In the genomic region with DNA sequence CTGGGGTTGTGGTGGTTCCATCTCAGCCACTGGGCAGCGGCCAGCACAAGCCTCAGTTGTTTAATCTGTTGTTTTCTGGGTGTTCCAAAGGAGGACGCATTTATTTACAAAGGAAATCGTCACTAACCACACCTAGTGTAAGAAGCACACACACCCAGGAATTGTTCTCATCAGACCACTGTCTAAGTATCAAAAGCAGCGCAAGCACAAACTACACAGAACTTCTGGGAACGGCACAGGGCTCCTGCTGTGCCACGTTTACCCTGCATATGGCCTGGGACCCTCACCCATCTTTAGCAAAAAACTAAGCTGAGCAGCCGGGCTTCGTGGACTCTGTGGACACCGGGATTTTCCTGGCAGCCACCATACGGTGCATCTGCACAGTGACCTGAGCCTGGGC, we compare ENCODE assay signal across 9 mouse cellular contexts. TPM values are rescaled to one million over a fixed set of nuclear protein-coding genes. Genes with fewer than 3 reads are reported as not detected.
DNase-seq lines count a peak whose midpoint lies in the region; ATAC-seq and TF ChIP-seq lines count a peak whose summit lies in the region.
"Had no signal": no experiment of that assay in that cellular context is flagged by ENCODE, and none has a peak within 500 bp of the region (broad histone marks: within the 10 kb centered on the region; RNA-seq: fewer than 3 reads in every experiment).

No protein-coding gene starts in this region.

- H3K4me1 ChIP-seq in kidney, adult 2 months (ENCODE audit: control insufficient read depth, insufficient read depth, low read length) = peaks cover 33% of the 10 kb centered on the region
- peaks cover 42% of the 10 kb centered on the region for H3K4me1 ChIP-seq in E14TG2a.4 (replicated peaks; ENCODE audit: low read depth, low read length)
- peaks cover 57% of the 10 kb centered on the region for H3K4me1 ChIP-seq in embryonic facial prominence, embryonic 12.5 days
- H3K4me1 ChIP-seq in limb, embryonic 14.5 days (ENCODE audit: control insufficient read depth, insufficient read depth, low read length) = peaks cover 49% of the 10 kb centered on the region

- no peak overlapping the region for H3K4me2 ChIP-seq in embryonic facial prominence, embryonic 12.5 days (replicated peaks)
- 0 out of 2 replicates have a peak overlapping the region, but pooled peaks have one; percentile 11 for H3K4me2 ChIP-seq in limb, embryonic 14.5 days (replicated peaks; ENCODE audit: low read depth, low read length, severe bottlenecking)

- no peak overlapping the region for H3K4me3 ChIP-seq in kidney, adult 2 months (ENCODE audit: insufficient read depth, low read depth, low read length)
- peak overlapping the region; percentile 39; the same call in 1 of the 2 replicates for H3K4me3 ChIP-seq in E14TG2a.4 (replicated peaks; ENCODE audit: low read length)
- H3K4me3 ChIP-seq in embryonic facial prominence, embryonic 12.5 days = no peak overlapping the region
- no peak overlapping the region for H3K4me3 ChIP-seq in limb, embryonic 14.5 days (replicated peaks; ENCODE audit: low read length)

- WGBS in kidney, adult 2 months = 77% methylated on average over 10 of the region's 10 CpGs
- 72% methylated on average over 10 of the region's 10 CpGs for WGBS in embryonic facial prominence, embryonic 12.5 days
- 82% methylated on average over 10 of the region's 10 CpGs for WGBS in limb, embryonic 14.5 days

- DNase-seq in kidney, adult 2 months = no peak
- DNase-seq in kidney, postnatal 25 days = no peak
- no peak for DNase-seq in limb, embryonic 14.5 days (ENCODE audit: low spot score)
- no peak for DNase-seq in adrenal gland, postnatal 36 days
- DNase-seq: cerebellum, adult 18-20 months had no signal

- no peaks in the 10 kb centered on the region for H3K36me3 ChIP-seq in kidney, adult 2 months (ENCODE audit: control insufficient read depth, insufficient read depth, low read length)
- peaks cover 22% of the 10 kb centered on the region for H3K36me3 ChIP-seq in E14TG2a.4 (ENCODE audit: insufficient read depth, low read length)
- peaks cover 22% of the 10 kb centered on the region for H3K36me3 ChIP-seq in embryonic facial prominence, embryonic 12.5 days
- peaks cover 17% of the 10 kb centered on the region for H3K36me3 ChIP-seq in limb, embryonic 14.5 days (ENCODE audit: control insufficient read depth, insufficient read depth, low read length)

- H3K9me3 ChIP-seq in E14TG2a.4 (ENCODE audit: low read length) = peaks cover 5% of the 10 kb centered on the region
- 0 out of 2 replicates have a peak, but pooled peaks cover 4% of the 10 kb centered on the region for H3K9me3 ChIP-seq in embryonic facial prominence, embryonic 12.5 days
- H3K9me3 ChIP-seq in limb, embryonic 14.5 days (ENCODE audit: control insufficient read depth, low read length) = 0 out of 2 replicates have a peak, but pooled peaks cover 5% of the 10 kb centered on the region

- H3K9ac ChIP-seq in embryonic facial prominence, embryonic 12.5 days = no peak overlapping the region
- H3K9ac ChIP-seq in limb, embryonic 14.5 days (ENCODE audit: low read depth, low read length, severe bottlenecking) = no peak overlapping the region

- TF ChIP-seq POLR2A in kidney, adult 2 months (IDR thresholded peaks at IDR 0.05; ENCODE audit: low read depth, low read length) = no peak
- no peak for TF ChIP-seq POLR2A in limb, embryonic 14.5 days (IDR thresholded peaks at IDR 0.05; ENCODE audit: borderline replicate concordance, extremely low read depth, insufficient read depth, insufficient read length)

- no peak for TF ChIP-seq CTCF in kidney, adult 2 months (conservative IDR thresholded peaks at IDR 0.05; ENCODE audit: insufficient read depth, insufficient read length, low read depth, low read length)
- no peak for TF ChIP-seq CTCF in E14TG2a.4 (conservative IDR thresholded peaks at IDR 0.05; ENCODE audit: low read length)

- no peak for ATAC-seq in embryonic facial prominence, embryonic 12.5 days (ENCODE audit: insufficient number of reproducible peaks, insufficient read depth, low FRiP score, low TSS enrichment)
- ATAC-seq in limb, embryonic 14.5 days (ENCODE audit: low FRiP score, low read depth) = no peak
- ATAC-seq in erythroid progenitor cell, adult 5-6 weeks (replicated peaks; ENCODE audit: low FRiP score, poor library complexity, severe bottlenecking) = no peak
- ATAC-seq: forebrain, embryonic 16.5 days had no signal

- H3K27ac ChIP-seq in kidney, adult 2 months (ENCODE audit: insufficient read depth, low read depth, low read length) = peak overlapping the region; percentile 71
- H3K27ac ChIP-seq in embryonic facial prominence, embryonic 12.5 days = peak overlapping the region; percentile 72
- H3K27ac ChIP-seq in limb, embryonic 14.5 days (replicated peaks; ENCODE audit: low read depth, low read length) = peak overlapping the region; percentile 65

- no peaks in the 10 kb centered on the region for H3K27me3 ChIP-seq in kidney, adult 2 months (replicated peaks; ENCODE audit: control insufficient read depth, insufficient read depth, low read length)
- H3K27me3 ChIP-seq in E14TG2a.4 (ENCODE audit: insufficient read depth, low read length) = no peaks in the 10 kb centered on the region
- H3K27me3 ChIP-seq in embryonic facial prominence, embryonic 12.5 days = no peaks in the 10 kb centered on the region
- H3K27me3 ChIP-seq in limb, embryonic 14.5 days (ENCODE audit: control insufficient read depth, insufficient read depth, low read length) = no peaks in the 10 kb centered on the region

RNA-seq across cellular contexts. Expression of a gene that starts 17.8 kb away (rescaled TPM):
- 33.9 and 34.2 TPM in 2 replicates for polyA plus RNA-seq in kidney, adult 2 months (2012; rRNA removed)
- polyA plus RNA-seq in embryonic facial prominence, embryonic 12.5 days (2016; fragmentation: Nextera tagmentation; extraction: Ambion mirVana) = 7.1 and 7.9 TPM in 2 replicates
- 36.3 and 48.4 TPM in 2 replicates for polyA plus RNA-seq in limb, embryonic 14.5 days (2012; rRNA removed)
- 9.5 and 9.8 TPM in 2 replicates for polyA plus RNA-seq in limb, embryonic 14.5 days (2014; fragmentation: Nextera tagmentation; extraction: Ambion mirVana)
- total RNA-seq in adrenal gland, postnatal 36 days (2021) = 100 to 1,000 TPM in 1 of 2 experiments, 10 to 100 TPM in 1; 95.6 to 154 TPM
- total RNA-seq in erythroid progenitor cell, adult 5-6 weeks (2015; ENCODE audit: low replicate concordance) = 0.42 and 5.0 TPM in 2 replicates
- total RNA-seq in erythroid progenitor cell, adult 5-6 weeks (2017; ENCODE audit: low replicate concordance) = 1.8 and 1.9 TPM in 2 replicates

RNA-seq across cellular contexts. Expression of a gene that starts 39.5 kb away (rescaled TPM):
- 18.8 and 23.3 TPM in 2 replicates for polyA plus RNA-seq in kidney, adult 2 months (2012; rRNA removed)
- 42.0 and 44.7 TPM in 2 replicates for polyA plus RNA-seq in embryonic facial prominence, embryonic 12.5 days (2016; fragmentation: Nextera tagmentation; extraction: Ambion mirVana)
- polyA plus RNA-seq in limb, embryonic 14.5 days (2012; rRNA removed) = 76.0 and 94.1 TPM in 2 replicates
- polyA plus RNA-seq in limb, embryonic 14.5 days (2014; fragmentation: Nextera tagmentation; extraction: Ambion mirVana) = 56.4 and 56.9 TPM in 2 replicates
- total RNA-seq in adrenal gland, postnatal 36 days (2021) = 10 to 100 TPM; 28.1 to 43.2 TPM
- 5.0 and 8.4 TPM in 2 replicates for total RNA-seq in erythroid progenitor cell, adult 5-6 weeks (2015; ENCODE audit: low replicate concordance)
- total RNA-seq in erythroid progenitor cell, adult 5-6 weeks (2017; ENCODE audit: low replicate concordance) = 3.1 and 3.2 TPM in 2 replicates
